Mouse (Mus musculus): ENCODE measurements around the gene Lin7c.

DNA sequence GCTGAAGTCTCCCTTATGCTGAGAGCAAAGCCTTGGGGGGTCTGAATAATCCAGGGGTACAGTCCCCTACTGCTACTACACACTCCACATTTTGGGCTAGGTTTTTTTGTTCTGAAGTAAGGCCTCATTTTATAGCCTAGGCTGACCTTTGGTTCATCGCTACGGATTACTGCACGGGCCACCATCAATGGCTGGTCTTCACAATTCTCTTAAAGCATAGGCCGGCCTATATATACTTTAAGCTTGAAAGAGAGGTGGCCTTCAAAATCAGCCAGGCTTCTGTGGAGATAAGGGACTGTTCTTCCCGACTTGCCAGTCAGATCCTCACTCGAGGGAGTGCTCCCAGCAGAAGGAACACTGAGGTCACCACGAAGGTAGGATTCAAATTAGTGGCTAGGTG is 12.2 kb downstream of the Lin7c start:
- TF ChIP-seq EP300 (IDR thresholded peaks at IDR 0.05; ENCODE audit: low read depth) = no peak
- no peak for TF ChIP-seq CTCF (IDR thresholded peaks at IDR 0.05; ENCODE audit: low read depth)
